Mouse (Mus musculus): ENCODE measurements at regions not wholly inside any gene's neighbourhood (a gene's known extent, or its start where the extent isn't known, plus 50 kb on each side); places are given as distances from the start of the nearest gene placed in this dataset.
A peak's percentile ranks its signal among the peaks of the same experiment; 100 is the strongest.
"Not testable (repeated sequence)": the region's sequence is repeated elsewhere in the genome, so short reads cannot be mapped to it uniquely, and the experiment has no call there.

- DNase-seq (ENCODE audit: low spot score), result peak; percentile 58
Observed at GRCm38 (mm10) chr11:40309646-40310045, 385.4 kb downstream of the Mat2b start.

- no peak for DNase-seq (ENCODE audit: low spot score)
Observed at GRCm38 (mm10) chr11:40302568-40302967, 392.4 kb downstream of the Mat2b start.

GRCm38 (mm10) chr11:40299987-40300386, 395.0 kb downstream of the Mat2b start:
- DNase-seq (ENCODE audit: low spot score), result not testable (repeated sequence)

- DNase-seq (ENCODE audit: low spot score), result no peak
Observed at GRCm38 (mm10) chr11:40286936-40287335, 408.1 kb downstream of the Mat2b start.

- no peak for DNase-seq (ENCODE audit: low spot score)
Observed at GRCm38 (mm10) chr11:40286391-40286790, 408.6 kb downstream of the Mat2b start.

GRCm38 (mm10) chr11:40276737-40277136, 418.3 kb downstream of the Mat2b start:
- peak; percentile 66 for DNase-seq (ENCODE audit: low spot score)

- DNase-seq (ENCODE audit: low spot score), result no peak
Observed at GRCm38 (mm10) chr11:40253123-40253522, 441.9 kb downstream of the Mat2b start.

- no peak for DNase-seq (ENCODE audit: low spot score)
Observed at GRCm38 (mm10) chr11:40252399-40252798, 442.6 kb downstream of the Mat2b start.

- no peak for DNase-seq (ENCODE audit: low spot score)
Observed at GRCm38 (mm10) chr11:40251131-40251530, 443.9 kb downstream of the Mat2b start.

GRCm38 (mm10) chr11:40216391-40216790, 478.6 kb downstream of the Mat2b start:
- DNase-seq (ENCODE audit: low spot score), result no peak
